Mouse (Mus musculus): ENCODE measurements around the gene Ctbp2.

Ctbp2 gene

DNA sequence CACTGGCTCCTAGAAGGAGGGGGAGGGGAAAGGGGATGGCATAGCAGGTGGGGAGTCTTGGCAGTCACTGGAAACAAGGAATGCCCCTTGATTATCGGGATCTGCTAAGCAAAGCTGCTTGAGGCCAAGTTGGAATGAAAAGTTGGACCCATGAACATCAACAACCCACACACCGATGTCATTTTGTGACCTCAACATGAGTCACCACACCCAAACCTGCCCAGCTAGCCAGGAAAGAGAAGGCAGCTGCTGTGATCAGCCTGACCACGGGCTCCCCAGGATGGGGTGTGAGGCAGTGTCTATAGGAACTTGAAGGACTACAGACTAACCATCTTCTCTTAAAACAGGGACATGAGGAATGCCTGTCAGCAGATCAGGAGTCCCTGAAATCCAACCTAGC lies 38.7 kb downstream of the Ctbp2 start:
- no peak for DNase-seq (ENCODE audit: low spot score)

DNA sequence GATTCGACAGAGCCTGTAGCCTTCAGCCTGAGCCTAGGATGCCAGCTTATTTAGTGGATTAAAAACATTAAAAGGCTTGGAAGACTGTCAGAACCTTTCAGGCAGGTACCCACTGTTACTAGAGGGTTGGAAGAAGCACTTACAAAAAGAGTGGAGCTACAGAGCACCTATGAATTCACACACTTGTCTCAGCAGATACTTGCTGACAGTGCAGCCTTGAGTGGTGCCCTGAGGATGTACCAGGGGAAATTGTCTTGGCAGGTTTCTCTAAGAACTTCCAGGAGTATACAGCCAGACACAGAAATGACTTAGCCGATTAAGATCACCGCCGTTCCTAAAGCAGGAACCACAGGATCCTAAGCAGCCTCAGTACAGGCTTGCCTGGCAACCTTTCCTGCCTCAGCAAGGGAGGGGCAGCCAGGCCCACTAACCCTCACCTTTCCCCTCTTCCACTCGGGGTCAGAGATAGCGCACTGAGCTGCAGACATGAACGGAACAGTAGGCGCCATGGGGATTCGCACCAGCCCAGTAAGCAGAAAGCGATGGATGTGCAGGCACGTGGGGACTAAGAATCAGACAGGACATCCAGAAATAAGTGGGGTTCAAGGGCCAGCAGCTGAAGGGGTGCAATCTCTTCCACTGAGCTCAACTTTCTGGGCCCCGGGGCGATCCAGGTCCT lies 40.1 kb downstream of the Ctbp2 start:
- DNase-seq (ENCODE audit: low spot score) = no peak

DNA sequence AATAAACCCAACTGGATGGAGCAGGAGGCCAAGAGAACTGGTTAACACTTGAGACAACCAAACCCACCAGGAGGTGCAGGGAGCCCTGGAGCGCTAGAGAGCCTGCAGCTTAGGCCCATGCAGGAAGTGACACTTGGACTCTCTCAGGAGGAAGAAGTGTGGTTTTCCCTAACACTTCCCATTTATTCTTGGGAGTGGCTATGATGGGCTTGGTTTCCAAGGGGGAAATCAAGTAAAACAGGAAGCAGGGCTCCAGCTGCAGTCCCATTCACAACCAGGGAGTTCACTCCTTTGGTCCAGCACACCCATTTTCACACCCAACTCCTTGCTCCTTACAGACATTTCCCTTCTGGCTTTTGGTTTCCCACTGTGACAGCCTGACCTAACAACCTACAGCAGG lies 45.2 kb downstream of the Ctbp2 start:
- DNase-seq (ENCODE audit: low spot score) = no peak

DNA sequence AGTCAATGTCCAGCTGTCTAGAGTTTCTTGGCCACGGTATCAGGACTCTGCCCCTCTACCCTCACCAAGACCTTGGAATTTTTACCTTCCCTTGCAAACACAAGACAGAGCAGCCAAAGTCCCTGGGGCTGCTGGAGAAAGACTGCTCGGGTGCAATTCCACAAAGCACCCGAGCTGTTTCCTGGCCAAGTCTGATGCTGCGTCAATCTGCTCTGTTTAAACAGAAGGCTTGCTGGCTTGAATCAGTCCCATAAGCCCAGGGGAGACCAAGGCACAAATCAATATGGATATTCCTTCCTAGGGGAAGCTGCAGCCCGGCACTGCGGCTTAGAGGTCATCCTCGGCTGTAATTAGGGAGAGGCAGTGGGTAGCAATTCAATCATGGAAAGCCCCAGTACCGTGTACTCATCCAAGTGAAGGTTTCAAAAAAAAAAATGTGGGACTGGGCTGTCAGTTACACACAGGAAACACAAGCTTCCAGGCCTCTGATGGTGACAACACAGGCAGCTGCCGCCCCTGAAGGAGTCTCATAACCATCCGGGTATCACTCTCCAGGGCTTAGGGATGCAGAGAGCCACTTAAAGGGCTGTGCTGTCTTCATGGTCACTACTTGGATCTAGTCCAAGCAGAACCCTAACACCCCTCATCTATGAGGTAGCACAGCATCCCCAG lies 49.6 kb downstream of the Ctbp2 start:
- peak; percentile 19 for DNase-seq (ENCODE audit: low spot score)

DNA sequence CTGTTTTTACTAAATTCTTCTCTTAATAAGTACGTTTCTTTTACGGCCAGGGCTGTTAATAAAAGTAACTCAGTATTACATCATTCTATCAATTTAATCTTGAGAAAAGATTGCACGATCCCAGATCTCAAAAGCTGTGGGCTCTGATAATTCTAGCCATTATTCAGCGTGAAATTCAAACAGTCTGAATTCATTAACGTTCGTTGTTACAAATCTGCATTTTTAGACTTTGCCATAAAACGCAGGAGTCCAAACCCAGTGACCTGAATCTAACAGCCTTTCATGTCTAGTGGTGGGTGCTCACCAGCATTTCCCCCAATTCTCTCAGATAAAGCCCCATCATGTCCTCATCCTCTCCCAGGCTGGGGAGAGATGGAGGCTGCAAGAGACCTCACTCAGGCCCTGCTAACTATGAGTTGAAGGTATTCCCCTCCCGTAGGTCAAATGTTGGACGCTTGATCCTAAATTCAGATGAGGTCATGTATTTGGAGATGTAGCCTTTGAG lies 51.0 kb downstream of the Ctbp2 start:
- no peak for DNase-seq (ENCODE audit: low spot score)

DNA sequence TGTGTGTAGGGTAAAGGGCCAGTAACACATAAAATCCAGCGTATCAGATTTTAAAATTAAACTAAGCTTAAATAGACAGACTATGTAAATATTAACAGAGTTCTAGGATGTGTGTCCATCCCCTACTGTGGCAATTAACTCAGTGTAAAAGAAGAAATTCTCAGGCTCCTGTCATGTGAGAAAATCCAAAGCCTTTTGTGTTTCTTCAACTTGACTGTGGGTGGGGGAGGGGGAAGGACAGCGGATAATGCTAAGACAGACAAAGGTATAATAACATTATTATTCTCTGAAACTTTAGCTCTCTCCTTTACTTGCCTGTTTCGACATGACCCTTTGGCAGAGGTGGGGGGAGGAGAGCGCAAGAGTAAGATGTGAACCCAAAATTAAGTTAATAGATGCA lies 51.6 kb downstream of the Ctbp2 start:
- DNase-seq (ENCODE audit: low spot score) = no peak

DNA sequence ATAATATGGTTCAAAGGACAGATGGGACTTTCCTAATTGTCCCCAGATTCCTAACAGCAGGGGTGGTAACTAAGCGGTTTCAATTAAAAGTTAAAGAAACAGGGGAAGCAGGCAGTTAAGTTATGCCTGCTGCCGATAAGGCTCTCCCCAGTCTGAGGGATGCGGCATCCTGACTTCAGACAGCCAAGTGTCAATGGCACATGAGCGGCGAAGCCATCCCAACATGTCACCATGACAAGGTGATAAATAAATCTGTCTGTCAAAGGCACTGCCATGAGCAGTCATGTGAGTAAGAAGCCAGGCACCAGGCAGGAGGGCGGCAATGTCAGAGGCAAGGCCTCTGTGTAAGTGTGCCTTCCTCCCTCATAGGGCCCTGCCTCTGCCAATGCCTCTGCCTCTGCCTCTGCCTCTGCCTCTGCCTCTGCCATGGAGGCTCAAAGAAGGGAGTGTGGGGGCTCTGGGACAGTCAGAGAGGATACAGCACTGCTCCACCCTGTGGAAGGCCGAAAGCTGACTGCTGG lies 56.8 kb downstream of the Ctbp2 start:
- DNase-seq (ENCODE audit: low spot score) = no peak

DNA sequence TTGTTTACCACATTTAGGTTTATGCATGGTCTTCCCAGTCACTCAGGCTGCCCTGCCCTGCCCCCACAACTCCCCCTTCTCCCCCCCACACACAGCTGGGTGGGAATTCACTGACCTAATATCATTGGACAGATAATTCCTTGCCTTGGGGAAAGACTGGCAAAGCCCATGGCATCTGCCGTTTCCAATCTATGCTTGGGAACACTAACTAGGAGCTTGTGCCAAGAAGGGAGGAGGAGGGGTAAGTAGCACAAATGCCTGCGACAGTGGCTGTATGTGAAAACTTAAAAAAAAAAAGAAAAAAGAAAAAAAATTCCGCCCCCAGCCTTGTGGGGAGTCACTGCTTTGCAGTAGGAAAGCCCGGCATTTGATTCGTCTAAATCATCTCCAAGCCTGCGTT lies 57.4 kb downstream of the Ctbp2 start:
- DNase-seq (ENCODE audit: low spot score) = no peak

DNA sequence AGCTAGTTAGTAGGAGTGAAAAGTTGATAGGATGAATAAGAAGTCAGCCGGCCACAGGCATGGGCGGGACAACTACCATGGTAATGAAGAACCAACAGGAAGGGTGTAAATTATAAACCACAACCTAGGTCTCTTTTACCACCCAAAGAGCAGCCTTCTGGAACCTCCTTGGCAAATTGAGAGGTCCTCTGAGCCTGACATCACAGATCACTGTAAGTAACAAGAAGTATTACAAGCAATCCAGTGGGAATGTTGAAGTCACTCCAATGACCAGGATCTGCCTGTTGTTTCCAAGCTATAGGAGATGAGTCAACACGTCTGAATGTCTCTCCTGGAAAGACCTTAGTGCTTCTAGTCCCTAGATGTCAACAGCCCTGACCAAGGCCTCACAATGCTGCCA lies 62.1 kb downstream of the Ctbp2 start:
- no peak for DNase-seq (ENCODE audit: low spot score)

DNA sequence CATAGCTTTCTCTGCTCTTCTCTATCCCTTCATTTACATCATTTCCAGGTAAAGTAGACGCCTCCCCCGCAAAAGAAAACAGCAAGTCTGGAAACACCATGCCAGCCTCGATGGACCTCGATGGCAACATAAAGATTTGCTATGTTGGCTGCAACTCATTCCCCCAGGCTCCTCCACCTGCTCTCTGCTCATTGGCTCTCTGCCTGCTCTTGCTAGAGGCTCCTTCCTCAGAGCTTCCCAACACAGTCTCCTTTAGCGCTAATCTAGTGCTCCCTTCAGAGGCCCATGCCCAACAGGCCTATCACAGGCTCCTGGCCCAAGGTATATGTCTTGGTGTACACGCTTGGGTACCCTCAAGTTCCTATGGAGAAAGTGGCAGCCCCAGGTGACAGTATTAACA lies 64.0 kb downstream of the Ctbp2 start:
- no peak for DNase-seq (ENCODE audit: low spot score)

DNA sequence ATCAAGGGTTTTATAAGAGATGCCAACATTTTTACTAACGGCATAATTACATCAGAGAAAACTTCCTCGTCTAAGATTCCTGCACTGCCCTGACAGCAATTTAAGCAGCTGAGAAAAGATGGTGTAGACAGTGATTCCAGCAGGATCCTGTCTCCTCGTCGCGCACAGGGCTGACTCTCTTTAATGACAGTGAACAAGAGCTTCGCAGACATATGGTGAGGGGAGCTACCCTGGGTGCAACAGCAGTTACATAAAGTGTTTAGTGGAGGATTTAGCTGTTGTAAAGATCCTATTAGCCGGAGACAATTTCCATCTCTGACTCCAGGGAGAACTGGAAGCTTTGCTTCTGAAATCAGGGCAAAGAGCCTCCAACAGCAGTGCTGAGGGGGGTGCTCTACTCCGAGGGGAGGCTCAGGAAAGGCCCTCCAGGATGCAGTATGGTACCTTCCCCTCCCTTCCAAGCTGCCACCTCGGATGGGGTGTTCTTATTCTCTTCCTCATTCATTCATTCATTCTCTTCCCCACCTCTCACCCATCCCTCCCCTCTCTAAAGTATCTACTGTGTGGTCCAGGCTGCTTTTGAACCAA lies 64.5 kb downstream of the Ctbp2 start:
- DNase-seq (ENCODE audit: low spot score) = no peak

DNA sequence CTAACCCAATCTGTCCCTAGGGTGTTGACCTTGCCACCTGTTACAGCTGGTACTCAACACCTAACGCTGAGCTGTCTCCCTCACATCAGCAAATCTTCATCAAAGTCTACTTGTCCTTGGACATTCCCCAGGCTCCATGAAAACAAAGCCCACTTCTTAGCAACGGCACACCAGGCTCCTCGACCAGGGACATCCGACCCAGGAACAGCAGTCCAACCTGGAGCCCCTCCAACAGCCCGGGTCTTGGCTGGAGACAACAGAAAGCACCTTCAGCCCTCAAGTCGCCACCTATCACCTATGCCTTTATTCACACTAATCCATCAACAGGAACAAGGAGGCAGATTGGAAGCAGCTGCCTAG lies 65.0 kb downstream of the Ctbp2 start:
- DNase-seq (ENCODE audit: low spot score) = no peak

DNA sequence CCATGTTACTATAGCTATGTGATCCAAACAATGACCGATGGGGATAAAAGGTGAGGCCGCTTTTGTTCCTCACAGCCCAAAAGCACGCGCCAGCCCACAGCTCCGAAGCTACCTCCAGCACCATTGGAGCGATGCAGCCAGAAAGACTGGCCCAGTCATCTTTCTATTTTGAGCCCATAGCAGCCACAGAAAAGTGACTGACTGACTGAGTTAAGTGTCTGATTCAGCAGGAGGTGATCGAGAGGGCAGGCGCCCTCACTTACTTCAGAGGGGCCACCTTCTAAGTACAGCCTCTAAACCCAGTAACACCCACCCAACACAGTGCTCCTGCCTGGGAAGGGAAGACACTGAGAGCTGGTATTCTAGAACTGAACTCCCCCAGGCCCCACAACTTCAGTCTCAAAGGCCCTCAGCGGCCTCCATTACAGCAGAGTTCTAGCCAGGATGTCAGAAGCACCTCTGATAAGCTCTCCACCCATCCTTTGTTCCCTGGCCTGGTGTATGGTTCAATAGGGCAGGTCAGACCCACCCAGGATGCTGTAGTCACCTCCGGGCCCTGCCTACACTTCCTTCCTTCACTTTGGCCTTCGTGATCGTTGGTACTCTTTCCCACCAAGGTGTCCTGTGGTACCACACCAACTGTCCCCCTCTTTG lies 65.5 kb downstream of the Ctbp2 start:
- DNase-seq (ENCODE audit: low spot score) = no peak

DNA sequence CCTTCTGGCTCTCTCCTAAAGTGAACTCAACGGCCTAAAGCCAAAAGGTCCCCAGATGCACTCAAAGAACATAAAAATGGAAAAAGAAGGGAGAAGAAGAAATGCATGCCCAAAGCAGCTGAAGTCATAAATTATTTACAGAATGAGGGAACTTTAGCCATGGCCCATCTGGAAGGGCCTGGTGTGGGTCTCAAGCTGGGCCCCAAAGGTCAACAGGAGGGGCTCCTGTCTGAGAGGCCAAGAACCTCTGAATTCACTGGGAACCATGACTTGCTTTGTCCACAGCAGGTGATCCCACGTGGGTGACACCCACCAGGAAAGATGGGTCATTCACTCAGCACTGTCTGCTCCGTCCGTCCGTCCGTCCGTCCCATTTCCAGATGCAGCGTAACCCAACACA lies 67.2 kb downstream of the Ctbp2 start:
- DNase-seq (ENCODE audit: low spot score) = no peak

DNA sequence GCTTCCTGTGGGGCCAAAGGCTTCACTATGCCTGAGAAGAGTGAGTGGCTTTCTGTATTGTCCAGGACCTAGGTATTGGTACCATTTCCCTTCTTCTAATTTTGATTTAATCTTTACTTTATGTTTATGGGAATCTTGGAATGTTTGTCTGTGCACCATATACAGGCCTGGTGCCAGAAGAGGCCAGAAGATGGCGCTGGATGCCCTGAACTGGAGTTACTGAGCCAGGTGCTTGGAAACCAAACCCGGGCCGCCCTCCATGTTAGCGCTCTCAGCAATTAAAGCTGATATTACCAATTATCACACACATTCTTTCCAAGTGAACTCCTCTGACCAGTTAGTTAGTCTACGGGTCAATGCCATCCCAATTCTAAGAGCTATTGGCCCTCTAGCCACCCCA lies 69.7 kb downstream of the Ctbp2 start:
- DNase-seq (ENCODE audit: low spot score) = no peak

DNA sequence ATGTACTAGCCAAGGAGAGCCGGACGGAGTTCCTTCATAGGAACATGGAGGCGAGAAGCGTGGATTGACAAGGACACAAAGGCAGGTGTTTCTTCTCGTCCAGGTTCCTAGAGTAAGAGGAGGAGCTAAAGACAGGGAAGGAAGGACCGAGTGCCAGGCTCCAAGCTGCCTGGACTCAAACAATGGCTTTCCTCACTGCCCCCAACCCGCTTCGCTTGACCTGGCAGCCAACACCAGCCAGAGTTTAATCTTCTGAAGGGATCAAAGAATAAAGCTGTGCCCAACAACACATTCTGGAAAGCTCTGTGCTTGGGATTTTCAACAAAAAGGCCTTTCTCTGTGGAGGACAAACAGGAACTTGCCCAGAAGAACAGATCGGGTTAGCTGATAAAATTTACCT lies 70.4 kb downstream of the Ctbp2 start:
- no peak for DNase-seq (ENCODE audit: low spot score)

DNA sequence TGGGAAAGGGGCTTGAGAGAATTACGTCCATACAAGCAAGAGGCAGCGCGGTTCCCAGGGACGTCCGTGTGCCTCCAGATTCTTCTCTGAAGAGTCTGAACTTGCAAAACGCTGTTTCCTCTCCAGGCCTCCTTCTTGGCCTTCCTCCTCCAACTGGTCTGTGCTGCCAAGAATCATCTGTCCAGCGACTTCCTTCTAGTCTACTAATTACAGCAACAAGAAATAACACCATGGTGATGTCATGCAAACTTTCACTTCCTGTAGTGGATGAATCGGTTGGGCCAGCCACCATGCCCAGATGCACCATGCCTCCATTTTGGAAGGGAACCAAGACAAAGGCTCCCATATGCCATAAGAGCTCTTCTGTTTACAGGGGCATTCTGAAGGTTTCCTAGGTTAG lies 71.3 kb downstream of the Ctbp2 start:
- DNase-seq (ENCODE audit: low spot score) = no peak

DNA sequence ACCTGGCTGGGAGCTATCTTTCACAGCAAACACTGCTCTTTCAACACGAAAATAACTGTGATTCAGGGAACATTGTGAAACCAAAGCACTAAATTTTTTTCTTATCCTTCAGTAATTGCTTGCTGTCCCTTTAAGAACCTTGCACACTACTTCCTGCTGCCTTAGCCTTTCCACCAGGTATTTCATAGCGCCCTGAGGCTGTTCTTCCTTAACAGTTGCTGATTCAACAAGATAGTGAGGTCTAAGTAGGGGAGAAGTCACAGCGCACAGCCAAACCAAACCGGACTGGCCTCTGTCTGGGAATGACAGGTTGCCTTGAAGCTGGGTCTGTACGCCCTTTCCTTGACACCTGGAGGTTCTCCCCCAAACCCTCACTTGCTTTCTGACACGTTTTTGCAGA lies 73.5 kb downstream of the Ctbp2 start:
- peak; percentile 62 for DNase-seq (ENCODE audit: low spot score)

DNA sequence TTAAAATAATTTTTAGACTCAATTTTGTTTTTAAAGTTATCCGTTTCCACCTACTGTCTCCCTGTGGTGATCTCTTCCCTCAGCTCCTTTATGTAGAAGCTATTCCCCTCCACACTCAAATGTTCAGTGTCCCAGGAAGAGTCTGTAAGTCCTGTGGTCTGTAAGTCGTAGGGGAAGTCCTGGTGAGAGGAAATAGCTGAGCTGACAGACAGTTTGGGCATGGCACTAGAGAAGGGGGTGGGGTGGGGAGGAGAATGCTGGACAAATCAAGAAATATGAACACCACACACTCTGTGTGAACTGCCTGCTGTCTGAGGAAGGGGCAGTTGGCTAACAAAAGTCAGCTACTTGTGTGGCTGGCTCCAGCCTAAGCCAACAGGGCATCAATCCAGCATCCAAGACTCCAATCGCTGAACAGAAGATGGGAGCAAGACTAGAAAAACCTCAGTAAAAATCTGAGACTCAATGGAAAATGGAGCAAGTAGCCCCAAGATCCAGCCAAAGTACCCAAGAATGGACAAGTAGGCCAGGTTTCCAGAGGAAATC lies 76.0 kb downstream of the Ctbp2 start:
- DNase-seq (ENCODE audit: low spot score) = no peak

DNA sequence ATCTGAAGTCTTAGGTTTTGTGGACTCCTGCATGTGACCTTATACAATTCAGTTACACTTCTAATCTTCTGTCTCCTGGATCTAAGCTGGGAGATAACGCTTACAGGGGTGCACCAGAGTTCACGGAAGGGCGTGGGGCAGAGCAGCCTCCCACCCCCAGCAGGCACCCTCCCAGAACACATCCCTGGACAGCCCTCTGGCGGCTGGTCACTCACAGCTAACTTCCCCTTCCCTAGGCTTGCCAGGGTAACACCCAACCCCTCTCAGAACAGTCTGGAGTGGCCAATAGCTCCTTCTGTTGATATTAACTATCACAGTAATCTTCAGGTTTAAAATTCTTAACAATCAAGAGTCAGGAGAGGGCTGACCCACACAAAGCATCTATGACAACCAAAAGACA lies 76.9 kb downstream of the Ctbp2 start:
- no peak for DNase-seq (ENCODE audit: low spot score)

DNA sequence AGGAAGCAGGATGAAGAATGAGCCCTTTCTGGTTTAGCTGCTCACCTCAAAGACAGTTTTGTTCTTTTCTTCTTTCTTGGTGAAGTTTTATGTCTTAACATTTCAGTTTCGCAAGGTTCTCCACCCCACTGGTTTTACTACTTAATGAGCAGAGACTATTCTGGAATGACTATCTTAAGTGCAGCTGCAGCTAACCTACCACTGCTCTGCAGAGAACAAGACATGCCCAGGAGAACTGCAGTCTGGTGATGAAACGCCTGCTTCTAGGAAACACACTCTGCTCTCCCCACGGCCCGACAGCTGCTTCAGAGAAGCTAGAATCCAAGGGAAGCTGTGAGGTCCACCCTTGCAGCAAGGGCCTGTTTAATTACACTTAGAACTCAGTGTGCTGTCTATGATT lies 79.4 kb downstream of the Ctbp2 start:
- no peak for DNase-seq (ENCODE audit: low spot score)

DNA sequence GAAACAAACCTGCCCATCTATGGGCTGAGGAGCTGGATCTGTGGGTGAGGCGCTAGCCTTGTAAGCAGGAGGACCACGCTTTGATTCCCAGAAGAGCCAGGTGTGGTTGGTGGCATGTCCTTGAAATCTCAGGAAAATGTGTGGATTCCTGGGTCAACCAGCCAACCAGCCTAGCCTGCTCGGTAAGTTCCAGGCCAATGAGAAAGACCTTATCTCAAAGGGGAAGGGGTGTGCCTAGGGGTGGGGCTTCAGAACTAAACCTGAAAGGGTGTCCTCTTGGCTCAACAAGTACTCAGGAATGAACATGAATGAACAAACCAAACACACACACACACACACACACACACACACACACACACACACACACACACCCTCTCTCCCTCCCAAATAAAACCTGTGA lies 82.4 kb downstream of the Ctbp2 start:
- no peak for DNase-seq (ENCODE audit: low spot score)
